Mouse (Mus musculus) thymus, postnatal 10 days (tissue): Measurements from ENCODE around the gene Capn6.

Experiments used
- DNase-seq, 2 experiments: peaks; one replicate each; pipeline ENCODE4 v3.0.0; 2021; ENCODE audit warnings: low spot score in 2 of 2

Capn6 gene

DNA sequence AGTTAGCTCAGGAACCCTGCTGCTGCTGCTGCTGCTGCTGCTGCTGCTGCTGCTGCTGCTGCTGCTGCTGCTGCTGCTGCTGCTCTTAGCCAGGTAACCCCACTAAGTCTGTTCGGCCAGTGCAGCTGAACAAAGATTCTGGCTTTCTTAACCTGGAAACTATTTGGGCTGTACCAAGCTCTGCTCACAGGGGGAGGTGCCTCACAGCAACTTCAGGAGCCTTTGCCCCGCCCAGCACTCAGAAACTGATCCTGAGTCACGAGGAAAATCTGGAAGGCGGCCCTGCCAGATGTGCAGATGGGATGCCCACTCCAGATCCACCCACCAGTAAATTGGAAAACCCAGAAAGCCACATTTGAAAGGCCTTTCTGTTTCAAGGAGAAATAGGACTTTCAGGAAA is at the start of gene Capn6:
Capn6 (minus strand) TSS at position 203 of the 400 bp plus-strand sequence.
- no peak for DNase-seq

DNA sequence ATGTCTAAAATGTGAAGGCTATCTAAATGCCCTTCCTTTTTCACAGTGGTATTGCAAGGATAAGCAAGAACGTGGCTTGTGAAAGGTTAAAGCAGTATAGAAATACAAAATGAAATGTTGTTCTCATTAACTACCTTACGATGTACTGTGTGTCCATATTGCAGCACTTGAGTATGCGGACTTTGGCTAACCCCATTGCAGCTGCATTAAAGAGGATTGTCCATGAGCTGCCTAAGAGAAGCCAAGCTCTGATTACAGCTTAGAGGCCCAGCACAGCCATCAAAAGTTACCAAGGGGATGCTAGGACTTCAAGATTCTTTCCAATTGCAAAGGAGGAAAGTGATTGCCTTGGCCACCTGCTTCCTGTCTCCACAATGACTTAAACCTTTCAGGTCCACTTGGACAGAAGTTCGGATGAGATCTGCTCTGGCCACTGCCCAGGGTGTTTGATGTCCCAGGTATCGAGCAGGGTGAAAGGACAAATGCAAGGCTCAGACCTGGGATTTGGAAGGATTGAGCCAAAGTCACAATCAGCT is 40.0 kb upstream of the Capn6 start:
- no peak for DNase-seq

DNA sequence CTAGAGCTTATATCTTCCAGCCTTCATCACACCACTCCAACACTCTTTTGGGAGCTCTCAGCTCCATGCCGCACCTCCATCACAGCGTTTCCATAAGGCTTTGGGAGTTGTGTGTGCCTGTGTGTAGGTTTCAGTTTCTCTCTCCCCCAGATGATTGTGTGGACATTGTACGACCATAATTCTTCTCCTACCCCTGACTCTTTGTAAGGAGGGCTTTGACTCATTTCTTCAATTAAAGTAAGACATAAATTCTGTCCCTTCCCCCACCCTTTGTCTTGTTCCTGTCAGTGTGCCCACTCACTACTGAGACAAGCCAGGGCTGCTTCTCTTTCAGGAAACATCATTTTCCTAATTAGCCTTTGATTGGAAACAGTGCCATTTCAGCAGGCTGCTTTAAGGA is 24.1 kb upstream of the Capn6 start:
- no peak for DNase-seq

DNA sequence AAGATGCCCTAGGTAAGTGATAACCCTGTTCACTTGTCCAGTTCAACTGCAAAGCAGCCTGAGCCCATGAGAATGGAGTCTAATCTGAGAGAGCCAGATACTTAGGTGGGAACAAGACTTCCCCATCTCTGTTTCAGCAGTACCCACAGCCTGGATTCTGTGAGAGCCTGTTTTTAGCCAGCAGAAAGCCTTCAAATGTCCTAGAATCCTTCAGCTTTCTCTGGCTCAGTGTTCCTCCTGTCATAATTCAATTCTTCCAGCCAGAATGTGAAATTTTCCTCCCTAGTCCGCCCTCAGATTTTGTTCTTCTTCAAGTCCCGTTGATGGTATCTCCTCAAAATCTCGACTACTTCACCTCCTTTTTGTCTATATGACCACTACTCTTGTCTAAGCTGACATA is 22.8 kb upstream of the Capn6 start:
- no peak for DNase-seq

DNA sequence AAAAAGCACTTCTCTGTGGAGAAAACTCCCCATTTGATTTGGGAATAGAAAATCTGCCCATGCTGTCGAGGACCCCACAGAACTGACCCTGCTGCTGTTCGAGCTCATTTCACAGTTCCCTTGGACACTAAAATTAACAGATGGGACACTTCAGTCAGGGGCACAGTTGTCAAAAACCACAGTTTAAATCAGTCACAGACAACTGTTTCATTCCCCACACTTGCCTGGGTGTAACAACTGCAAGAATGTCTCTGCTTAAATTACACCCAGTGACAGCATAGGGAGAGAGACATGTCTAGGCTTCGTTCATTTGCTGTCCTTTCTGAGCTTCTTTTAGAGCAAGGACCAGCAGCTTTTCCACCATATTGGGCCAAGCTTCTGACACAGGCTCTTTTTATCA is 19.4 kb upstream of the Capn6 start:
- DNase-seq, result no peak

DNA sequence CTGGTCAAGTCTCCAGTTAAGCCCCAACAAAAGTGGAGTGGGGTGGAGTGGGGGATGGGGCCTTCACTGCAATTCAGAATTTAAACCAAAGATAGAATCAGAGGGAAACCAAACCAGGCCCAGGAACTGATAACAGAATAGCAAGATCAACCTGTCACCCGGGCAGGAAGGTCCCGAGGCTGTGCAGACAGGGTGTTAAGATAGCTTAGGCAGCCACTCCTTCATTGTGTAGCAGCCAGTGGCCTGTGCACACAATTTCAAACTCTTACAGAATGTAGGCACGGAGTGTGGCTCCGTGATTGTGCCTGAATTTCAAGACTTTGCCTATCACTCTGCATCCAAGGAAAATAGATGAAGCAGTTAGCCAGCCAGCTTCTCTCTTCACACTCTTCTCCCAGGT is 693 bp downstream of the Capn6 start:
- DNase-seq, result no peak

DNA sequence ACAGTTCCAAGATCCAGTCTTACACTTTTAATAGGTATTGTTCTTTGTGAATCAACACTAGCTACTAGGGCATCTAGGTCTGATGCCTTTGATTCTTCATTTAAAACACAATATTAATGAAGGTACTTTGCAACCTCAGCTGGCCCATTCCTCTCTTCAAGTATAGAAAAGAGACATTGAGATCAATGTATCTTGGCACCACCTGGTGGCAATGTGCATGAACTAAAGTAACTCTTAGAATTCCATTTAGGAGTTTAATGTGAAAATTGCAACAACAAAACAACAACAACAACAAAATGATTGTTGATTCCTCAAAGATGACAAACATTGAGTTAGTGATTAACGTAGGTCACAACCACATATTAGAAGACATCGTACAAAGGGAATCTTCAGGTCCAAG is 8.3 kb downstream of the Capn6 start:
- DNase-seq, result no peak

DNA sequence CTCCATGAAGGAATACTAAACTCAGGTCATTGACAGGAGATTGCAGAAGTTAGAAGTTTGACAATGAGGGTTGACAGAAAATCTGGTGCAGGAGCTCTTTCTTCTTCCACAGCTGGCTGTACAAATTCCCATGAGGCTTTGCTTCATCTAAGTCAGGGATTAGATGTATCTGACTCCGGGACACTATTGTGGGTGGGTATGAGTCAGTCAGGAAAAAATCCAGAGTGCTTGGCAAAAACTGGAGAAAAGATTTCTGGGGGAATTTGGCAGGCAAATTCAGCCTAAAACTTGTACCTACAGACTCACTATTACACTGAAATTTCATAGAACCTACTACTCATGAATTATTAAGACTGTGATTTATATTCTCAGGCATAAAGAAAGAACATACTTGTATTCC is 11.3 kb downstream of the Capn6 start:
- DNase-seq, result no peak

DNA sequence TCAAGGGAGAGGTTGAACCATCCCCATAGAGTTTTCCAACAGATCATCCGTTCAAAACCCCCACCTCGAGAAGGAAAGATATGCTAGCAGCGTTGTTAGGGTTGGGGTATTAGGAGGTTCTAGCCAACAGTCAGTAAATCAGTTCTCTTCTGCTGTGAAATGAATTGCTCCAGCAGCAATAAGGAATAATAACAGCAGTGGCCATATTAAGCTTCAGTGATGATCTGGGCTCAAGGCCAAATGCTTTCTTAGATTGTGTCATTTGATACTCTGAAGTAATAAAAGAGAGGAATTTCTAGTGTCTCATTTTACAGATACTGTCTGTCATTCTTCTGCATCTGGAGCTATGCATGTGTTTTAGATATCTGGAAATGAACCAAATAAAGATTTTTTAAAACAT is 64.7 kb downstream of the Capn6 start:
- no peak for DNase-seq
